Mouse (Mus musculus): ENCODE data around the gene Tdrd9.

Gene Tdrd9

GRCm38 (mm10) chr12:111966683-111967173 lies 4.6 kb upstream of the Tdrd9 start, which contains the start of gene Atp5mpl:
Atp5mpl (minus strand) TSS chr12:111966977.
- peak; percentile 94 for DNase-seq

- no peak for DNase-seq
These were observed 1.3 kb upstream of the Tdrd9 start for GRCm38 (mm10) chr12:111970085-111970484.

- DNase-seq: no peak
These were observed 1.1 kb downstream of the Tdrd9 start for GRCm38 (mm10) chr12:111972504-111972903.

- DNase-seq: no peak
These were observed 3.2 kb downstream of the Tdrd9 start for GRCm38 (mm10) chr12:111974578-111974977.

GRCm38 (mm10) chr12:111977138-111977537 lies 5.8 kb downstream of the Tdrd9 start:
- DNase-seq: no peak

GRCm38 (mm10) chr12:111978274-111978673 lies 6.9 kb downstream of the Tdrd9 start:
- no peak for DNase-seq

GRCm38 (mm10) chr12:111980887-111981367 lies 9.6 kb downstream of the Tdrd9 start, which contains the start of gene Rd3l:
Rd3l (minus strand) TSS chr12:111981317.
- no peak for DNase-seq

GRCm38 (mm10) chr12:111981831-111982230 lies 10.5 kb downstream of the Tdrd9 start:
- DNase-seq: no peak

GRCm38 (mm10) chr12:111983165-111983564 lies 11.8 kb downstream of the Tdrd9 start:
- no peak for DNase-seq

GRCm38 (mm10) chr12:111986756-111987155 lies 15.4 kb downstream of the Tdrd9 start:
- no peak for DNase-seq

GRCm38 (mm10) chr12:111992626-111993025 lies 21.3 kb downstream of the Tdrd9 start:
- DNase-seq: no peak

- no peak for DNase-seq
These were observed 23.8 kb downstream of the Tdrd9 start for GRCm38 (mm10) chr12:111995161-111995560.

GRCm38 (mm10) chr12:111999735-112000134 lies 28.4 kb downstream of the Tdrd9 start:
- DNase-seq: no peak

GRCm38 (mm10) chr12:112001223-112001622 lies 29.9 kb downstream of the Tdrd9 start:
- DNase-seq: peak; percentile 82

- DNase-seq: peak; percentile 66
These were observed 41.3 kb downstream of the Tdrd9 start for GRCm38 (mm10) chr12:112012511-112013270.

GRCm38 (mm10) chr12:112013271-112013801 lies 42.0 kb downstream of the Tdrd9 start:
- peak; percentile 63 for DNase-seq

GRCm38 (mm10) chr12:112016346-112016745 lies 45.0 kb downstream of the Tdrd9 start:
- DNase-seq: no peak

- no peak for DNase-seq
These were observed 51.9 kb downstream of the Tdrd9 start for GRCm38 (mm10) chr12:112023306-112023705.

GRCm38 (mm10) chr12:112024581-112025310 lies 53.4 kb downstream of the Tdrd9 start:
- no peak for DNase-seq

GRCm38 (mm10) chr12:112025457-112025856 lies 54.1 kb downstream of the Tdrd9 start:
- no peak for DNase-seq

- DNase-seq: no peak
These were observed 54.7 kb downstream of the Tdrd9 start for GRCm38 (mm10) chr12:112025907-112026645.

- DNase-seq: no peak
These were observed 56.0 kb downstream of the Tdrd9 start for GRCm38 (mm10) chr12:112027408-112027807.

Measured in embryo, embryonic 11 days (tissue).